In genomic region chr1:35337647-35338046, GRCm38 (mm10) we compare ENCODE assay signal across 10 mouse cellular contexts.
"Had no signal": no experiment of that assay in that cellular context is flagged by ENCODE, and none has a peak within 500 bp of the region (broad histone marks: within the 10 kb centered on the region; RNA-seq: fewer than 3 reads in every experiment).

No protein-coding gene starts in this region.

- H3K4me3 ChIP-seq: limb, embryonic 10.5 days; midbrain, embryonic 10.5 days; neural tube, embryonic 12.5 days had no signal

- H3K27ac ChIP-seq: kidney, postnatal 0 days; limb, embryonic 10.5 days; midbrain, embryonic 10.5 days; neural tube, embryonic 12.5 days had no signal

- DNase-seq: kidney, adult 8-10 months; lung, postnatal 10 days; lung, postnatal 4 days; midbrain, embryonic 14.5 days; right cerebral cortex, postnatal 14 days; thymus, postnatal 4 days had no signal
